Mouse (Mus musculus): ENCODE results near the gene A630001G21Rik. TPM values are rescaled to one million over a fixed set of nuclear protein-coding genes. Genes with fewer than 3 reads are reported as not detected.

The A630001G21Rik gene
- polyA plus RNA-seq, 1 experiment = 2.5 TPM

DNA sequence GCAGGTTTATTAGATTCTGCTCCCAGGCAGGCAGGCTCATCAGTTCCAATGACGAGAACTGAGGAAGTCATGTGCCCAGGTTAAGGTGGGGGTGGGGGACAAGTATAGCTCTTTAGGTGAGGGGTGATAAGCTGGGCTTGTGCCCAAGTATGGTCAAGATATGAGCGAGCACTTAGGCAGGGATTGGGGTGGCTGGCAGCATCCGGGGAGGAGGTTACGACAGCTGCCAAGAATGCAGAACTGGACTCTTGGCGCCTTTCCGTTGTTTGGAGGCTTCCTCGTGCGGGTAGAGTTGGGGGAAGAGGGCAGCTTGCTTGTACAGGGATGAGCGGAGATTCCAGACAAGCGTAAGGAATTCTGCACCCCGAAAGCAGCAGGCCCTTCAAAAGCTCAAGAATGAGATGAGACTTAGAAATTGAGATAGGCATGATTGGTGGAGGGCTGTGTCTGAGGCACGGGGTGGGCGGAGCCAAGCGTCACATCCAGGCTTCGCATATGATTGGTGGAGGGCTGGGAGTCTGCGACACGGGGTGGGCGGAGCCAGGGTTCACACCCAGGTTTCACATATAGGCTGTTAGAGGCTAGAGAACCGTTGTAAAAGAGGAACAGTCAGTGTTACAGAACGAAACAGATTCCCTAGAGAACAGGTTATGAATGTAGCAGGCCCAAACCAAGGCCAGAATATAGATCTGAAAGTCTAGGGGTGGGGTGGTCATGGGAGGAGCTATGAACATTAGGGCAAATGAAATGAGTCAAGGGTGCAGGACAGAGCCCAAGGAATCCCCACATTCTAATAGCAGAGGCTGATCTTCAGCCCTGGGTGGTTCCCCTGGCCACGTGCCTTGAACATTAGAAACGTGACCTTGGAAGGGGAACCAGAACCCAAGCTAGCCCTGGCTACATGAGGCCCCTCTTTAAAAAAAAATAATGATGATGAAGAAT, 74.9 kb downstream of the A630001G21Rik start:
- no peak for TF ChIP-seq POLR2A (IDR thresholded peaks at IDR 0.05; ENCODE audit: low read depth, low read length)
- no peak for TF ChIP-seq CTCF (conservative IDR thresholded peaks at IDR 0.05; ENCODE audit: insufficient read depth, insufficient read length, low read depth, low read length)
- Histone ChIP-seq H3K4me3 (ENCODE audit: insufficient read depth, low read depth, low read length) (peak overlapping the region; percentile 25; the same call in 1 of the 2 replicates), H3K27ac (ENCODE audit: insufficient read depth, low read depth, low read length) (peak overlapping the region; percentile 45), H3K4me1 (ENCODE audit: control insufficient read depth, insufficient read depth, low read length) (peaks cover 2% of the 10 kb centered on the region; the same call in 1 of the 2 replicates), H3K27me3 (replicated peaks; ENCODE audit: control insufficient read depth, insufficient read depth, low read length) (no peaks in the 10 kb centered on the region), H3K36me3 (ENCODE audit: control insufficient read depth, insufficient read depth, low read length) (no peaks in the 10 kb centered on the region)
- 24% methylated on average over 22 of the region's 22 CpGs for WGBS
- DNase-seq = peak; percentile 68

- no peaks in the 10 kb centered on the region for H3K36me3 ChIP-seq (ENCODE audit: control insufficient read depth, insufficient read depth, low read length)
- no peak overlapping the region for H3K27ac ChIP-seq (ENCODE audit: insufficient read depth, low read depth, low read length)
- 70% methylated on average over 4 of the region's 4 CpGs for WGBS
- no peak for DNase-seq
- H3K27me3 ChIP-seq (replicated peaks; ENCODE audit: control insufficient read depth, insufficient read depth, low read length) = no peaks in the 10 kb centered on the region
- H3K4me1 ChIP-seq (ENCODE audit: control insufficient read depth, insufficient read depth, low read length) = peaks cover 2% of the 10 kb centered on the region; the same call in 1 of the 2 replicates
- TF ChIP-seq CTCF (conservative IDR thresholded peaks at IDR 0.05; ENCODE audit: insufficient read depth, insufficient read length, low read depth, low read length) (no peak), POLR2A (IDR thresholded peaks at IDR 0.05; ENCODE audit: low read depth, low read length) (no peak)
- no peak overlapping the region for H3K4me3 ChIP-seq (ENCODE audit: insufficient read depth, low read depth, low read length)
Observed at GRCm38 (mm10) chr1:85702531-85702930, 75.9 kb downstream of the A630001G21Rik start.

GRCm38 (mm10) chr1:85697721-85698493, 80.5 kb downstream of the A630001G21Rik start:
- H3K4me3 ChIP-seq (ENCODE audit: insufficient read depth, low read depth, low read length) = no peak overlapping the region
- H3K27ac ChIP-seq (ENCODE audit: insufficient read depth, low read depth, low read length) = no peak overlapping the region
- no peaks in the 10 kb centered on the region for H3K36me3 ChIP-seq (ENCODE audit: control insufficient read depth, insufficient read depth, low read length)
- 73% methylated on average over 4 of the region's 4 CpGs for WGBS
- H3K4me1 ChIP-seq (ENCODE audit: control insufficient read depth, insufficient read depth, low read length) = no peaks in the 10 kb centered on the region
- H3K27me3 ChIP-seq (replicated peaks; ENCODE audit: control insufficient read depth, insufficient read depth, low read length) = no peaks in the 10 kb centered on the region
- DNase-seq = no peak
- TF ChIP-seq POLR2A (IDR thresholded peaks at IDR 0.05; ENCODE audit: low read depth, low read length) = no peak

GRCm38 (mm10) chr1:85695646-85696045, 82.8 kb downstream of the A630001G21Rik start:
- H3K4me3 ChIP-seq (ENCODE audit: insufficient read depth, low read depth, low read length) = no peak overlapping the region
- no peaks in the 10 kb centered on the region for H3K4me1 ChIP-seq (ENCODE audit: control insufficient read depth, insufficient read depth, low read length)
- H3K27me3 ChIP-seq (replicated peaks; ENCODE audit: control insufficient read depth, insufficient read depth, low read length) = no peaks in the 10 kb centered on the region
- 51% methylated on average over 3 of the region's 3 CpGs for WGBS
- TF ChIP-seq POLR2A (IDR thresholded peaks at IDR 0.05; ENCODE audit: low read depth, low read length) = no peak
- TF ChIP-seq CTCF (conservative IDR thresholded peaks at IDR 0.05; ENCODE audit: insufficient read depth, insufficient read length, low read depth, low read length) = no peak
- no peak overlapping the region for H3K27ac ChIP-seq (ENCODE audit: insufficient read depth, low read depth, low read length)
- no peak for DNase-seq
- H3K36me3 ChIP-seq (ENCODE audit: control insufficient read depth, insufficient read depth, low read length) = no peaks in the 10 kb centered on the region

DNA sequence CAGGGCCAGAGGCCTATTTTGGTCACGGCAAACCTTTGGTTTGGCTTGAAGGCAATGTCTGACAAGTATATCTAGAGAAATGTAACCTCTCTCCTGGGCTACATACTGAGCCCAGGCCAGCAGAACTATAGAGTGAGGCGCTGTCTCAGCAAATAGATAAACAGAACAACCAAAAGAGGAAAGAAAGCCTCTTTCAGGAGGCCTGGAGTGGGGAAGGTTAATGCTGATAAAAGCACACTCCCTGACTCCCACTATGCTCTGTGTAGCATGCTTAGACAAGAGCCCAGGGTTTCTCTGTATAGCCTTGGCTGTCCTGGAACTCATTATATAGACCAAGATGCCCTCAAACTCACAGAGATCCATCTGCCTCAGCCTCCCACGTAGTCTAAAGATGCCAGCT, 85.2 kb downstream of the A630001G21Rik start:
- H3K27me3 ChIP-seq (replicated peaks; ENCODE audit: control insufficient read depth, insufficient read depth, low read length) = no peaks in the 10 kb centered on the region
- WGBS = 84% methylated on average over 3 of the region's 3 CpGs
- H3K4me3 ChIP-seq (ENCODE audit: insufficient read depth, low read depth, low read length) = no peak overlapping the region
- no peaks in the 10 kb centered on the region for H3K36me3 ChIP-seq (ENCODE audit: control insufficient read depth, insufficient read depth, low read length)
- TF ChIP-seq POLR2A (IDR thresholded peaks at IDR 0.05; ENCODE audit: low read depth, low read length) = no peak
- no peak for TF ChIP-seq CTCF (conservative IDR thresholded peaks at IDR 0.05; ENCODE audit: insufficient read depth, insufficient read length, low read depth, low read length)
- H3K4me1 ChIP-seq (ENCODE audit: control insufficient read depth, insufficient read depth, low read length) = no peaks in the 10 kb centered on the region
- H3K27ac ChIP-seq (ENCODE audit: insufficient read depth, low read depth, low read length) = no peak overlapping the region
- DNase-seq = no peak

DNA sequence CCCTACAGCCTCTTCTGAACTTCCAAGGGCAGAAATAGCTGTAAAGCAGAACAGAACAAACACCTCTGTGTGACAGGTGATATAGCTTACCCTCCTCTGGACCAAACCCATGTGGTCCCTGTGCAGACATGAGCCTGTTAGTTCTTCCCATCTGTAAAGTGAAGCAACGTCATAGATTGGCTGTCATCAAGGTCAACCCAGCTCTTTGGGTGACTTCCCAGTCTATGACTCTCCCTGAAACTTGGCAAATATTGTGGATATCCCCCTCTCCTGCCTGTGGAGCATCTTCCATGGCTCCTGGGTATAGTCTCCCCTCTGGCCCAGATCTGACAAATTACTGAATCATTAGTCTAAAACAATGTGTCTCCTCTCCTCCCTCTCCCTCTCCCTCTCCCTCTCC, 86.2 kb downstream of the A630001G21Rik start:
- TF ChIP-seq CTCF (conservative IDR thresholded peaks at IDR 0.05; ENCODE audit: insufficient read depth, insufficient read length, low read depth, low read length) = no peak
- TF ChIP-seq POLR2A (IDR thresholded peaks at IDR 0.05; ENCODE audit: low read depth, low read length) = no peak
- Histone ChIP-seq H3K27me3 (replicated peaks; ENCODE audit: control insufficient read depth, insufficient read depth, low read length) (no peaks in the 10 kb centered on the region), H3K4me1 (ENCODE audit: control insufficient read depth, insufficient read depth, low read length) (no peaks in the 10 kb centered on the region), H3K27ac (ENCODE audit: insufficient read depth, low read depth, low read length) (no peak overlapping the region), H3K4me3 (ENCODE audit: insufficient read depth, low read depth, low read length) (no peak overlapping the region), H3K36me3 (ENCODE audit: control insufficient read depth, insufficient read depth, low read length) (no peaks in the 10 kb centered on the region)
- WGBS = 50% methylated on average over 1 of the region's 1 CpGs
- no peak for DNase-seq

- H3K27me3 ChIP-seq (replicated peaks; ENCODE audit: control insufficient read depth, insufficient read depth, low read length) = no peaks in the 10 kb centered on the region
- no peaks in the 10 kb centered on the region for H3K36me3 ChIP-seq (ENCODE audit: control insufficient read depth, insufficient read depth, low read length)
- WGBS = 88% methylated on average over 3 of the region's 3 CpGs
- no peak overlapping the region for H3K27ac ChIP-seq (ENCODE audit: insufficient read depth, low read depth, low read length)
- TF ChIP-seq POLR2A (IDR thresholded peaks at IDR 0.05; ENCODE audit: low read depth, low read length) (no peak), CTCF (conservative IDR thresholded peaks at IDR 0.05; ENCODE audit: insufficient read depth, insufficient read length, low read depth, low read length) (no peak)
- no peaks in the 10 kb centered on the region for H3K4me1 ChIP-seq (ENCODE audit: control insufficient read depth, insufficient read depth, low read length)
- no peak for DNase-seq
- H3K4me3 ChIP-seq (ENCODE audit: insufficient read depth, low read depth, low read length) = no peak overlapping the region
Observed at GRCm38 (mm10) chr1:85690544-85690943, 87.9 kb downstream of the A630001G21Rik start.

Measured in kidney, adult 2 months (tissue).